Mouse (Mus musculus): Measurements from ENCODE around the gene Slc30a4. TPM values are rescaled to one million over a fixed set of nuclear protein-coding genes. Genes with fewer than 3 reads are reported as not detected.
A peak's percentile ranks its signal among the peaks of the same experiment; 100 is the strongest.

Slc30a4 gene
- polyA plus RNA-seq, 1 experiment: 8.1 TPM

- 86% methylated on average over 5 of the region's 5 CpGs for WGBS
- H3K36me3 ChIP-seq (ENCODE audit: control insufficient read depth, insufficient read depth, low read length): peaks cover 15% of the 10 kb centered on the region
- H3K4me1 ChIP-seq (ENCODE audit: control insufficient read depth, insufficient read depth, insufficient read length, low read length): peaks cover 3% of the 10 kb centered on the region; the same call in 1 of the 2 replicates
- no peak overlapping the region for H3K27ac ChIP-seq (ENCODE audit: insufficient read depth, low read depth, low read length)
- no peaks in the 10 kb centered on the region for H3K27me3 ChIP-seq (ENCODE audit: control insufficient read depth, insufficient read depth, low read length)
- TF ChIP-seq POLR2A (IDR thresholded peaks at IDR 0.05; ENCODE audit: low read depth, low read length): no peak
- TF ChIP-seq CTCF (IDR thresholded peaks at IDR 0.05; ENCODE audit: extremely low read depth, insufficient read length, insufficient replicate concordance, low read depth, low read length): no peak
- no peak overlapping the region for H3K4me3 ChIP-seq (ENCODE audit: low read depth, low read length)
Observed at GRCm38 (mm10) chr2:122681379-122682137, 20.9 kb downstream of the Slc30a4 start.

DNA sequence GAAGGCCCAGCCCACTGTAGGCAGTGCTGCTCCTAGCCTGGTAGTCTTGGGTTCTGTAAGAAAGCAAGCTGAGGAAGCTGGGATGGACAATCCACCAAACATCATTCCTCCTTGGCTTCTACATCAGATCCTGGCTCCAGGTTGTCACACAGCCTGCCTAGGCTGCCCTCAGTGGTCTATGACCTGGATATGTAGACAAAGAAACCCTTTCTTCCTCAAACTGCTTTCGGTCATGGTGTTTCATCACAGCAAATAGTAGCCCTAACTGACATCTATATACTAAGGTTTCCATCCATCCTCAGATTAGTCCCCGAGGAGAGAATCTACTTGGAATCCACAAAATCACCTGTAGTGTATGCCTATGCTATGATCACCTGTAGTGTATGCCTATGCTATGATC is 27.3 kb downstream of the Slc30a4 start:
- Histone ChIP-seq H3K27ac (ENCODE audit: insufficient read depth, low read depth, low read length) (no peak overlapping the region), H3K4me1 (ENCODE audit: control insufficient read depth, insufficient read depth, insufficient read length, low read length) (peaks cover 3% of the 10 kb centered on the region; the same call in 1 of the 2 replicates), H3K36me3 (ENCODE audit: control insufficient read depth, insufficient read depth, low read length) (no peaks in the 10 kb centered on the region), H3K4me3 (ENCODE audit: low read depth, low read length) (no peak overlapping the region), H3K27me3 (ENCODE audit: control insufficient read depth, insufficient read depth, low read length) (no peaks in the 10 kb centered on the region)
- TF ChIP-seq POLR2A (IDR thresholded peaks at IDR 0.05; ENCODE audit: low read depth, low read length): no peak
- TF ChIP-seq CTCF (IDR thresholded peaks at IDR 0.05; ENCODE audit: extremely low read depth, insufficient read length, insufficient replicate concordance, low read depth, low read length): no peak
- WGBS: 86% methylated on average over 2 of the region's 2 CpGs

DNA sequence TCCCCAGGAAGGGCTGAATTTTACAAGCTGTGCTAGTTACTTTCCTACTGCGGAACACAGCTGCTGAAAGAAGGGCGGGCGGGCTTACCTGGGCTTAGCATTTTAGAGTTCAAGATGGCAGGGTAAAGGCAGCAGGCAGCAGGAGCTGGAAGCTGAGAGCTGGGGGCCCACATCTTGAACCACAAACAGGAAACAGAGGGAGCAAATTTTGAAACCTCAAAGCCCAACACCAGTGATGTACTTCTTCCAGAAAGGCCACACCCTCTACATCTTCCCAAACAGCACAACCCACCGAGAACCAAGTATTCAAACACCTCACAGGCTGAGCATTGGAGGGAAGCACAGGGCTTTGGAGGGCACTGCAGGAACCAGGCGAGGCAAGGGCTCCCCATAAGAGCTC is 29.6 kb downstream of the Slc30a4 start:
- TF ChIP-seq POLR2A (IDR thresholded peaks at IDR 0.05; ENCODE audit: low read depth, low read length) (no peak), CTCF (IDR thresholded peaks at IDR 0.05; ENCODE audit: extremely low read depth, insufficient read length, insufficient replicate concordance, low read depth, low read length) (no peak)
- no peaks in the 10 kb centered on the region for H3K27me3 ChIP-seq (ENCODE audit: control insufficient read depth, insufficient read depth, low read length)
- no peaks in the 10 kb centered on the region for H3K36me3 ChIP-seq (ENCODE audit: control insufficient read depth, insufficient read depth, low read length)
- WGBS: 65% methylated on average over 5 of the region's 5 CpGs
- H3K27ac ChIP-seq (ENCODE audit: insufficient read depth, low read depth, low read length): no peak overlapping the region
- H3K4me3 ChIP-seq (ENCODE audit: low read depth, low read length): no peak overlapping the region
- H3K4me1 ChIP-seq (ENCODE audit: control insufficient read depth, insufficient read depth, insufficient read length, low read length): no peaks in the 10 kb centered on the region

- no peaks in the 10 kb centered on the region for H3K27me3 ChIP-seq (ENCODE audit: control insufficient read depth, insufficient read depth, low read length)
- no peaks in the 10 kb centered on the region for H3K36me3 ChIP-seq (ENCODE audit: control insufficient read depth, insufficient read depth, low read length)
- WGBS: 68% methylated on average over 5 of the region's 5 CpGs
- H3K4me3 ChIP-seq (ENCODE audit: low read depth, low read length): no peak overlapping the region
- no peaks in the 10 kb centered on the region for H3K4me1 ChIP-seq (ENCODE audit: control insufficient read depth, insufficient read depth, insufficient read length, low read length)
- H3K27ac ChIP-seq (ENCODE audit: insufficient read depth, low read depth, low read length): no peak overlapping the region
- TF ChIP-seq CTCF (IDR thresholded peaks at IDR 0.05; ENCODE audit: extremely low read depth, insufficient read length, insufficient replicate concordance, low read depth, low read length) (no peak), POLR2A (IDR thresholded peaks at IDR 0.05; ENCODE audit: low read depth, low read length) (no peak)
Observed at GRCm38 (mm10) chr2:122671714-122672113, 30.7 kb downstream of the Slc30a4 start.

- H3K4me1 ChIP-seq (ENCODE audit: control insufficient read depth, insufficient read depth, insufficient read length, low read length): peaks cover 11% of the 10 kb centered on the region
- no peaks in the 10 kb centered on the region for H3K27me3 ChIP-seq (ENCODE audit: control insufficient read depth, insufficient read depth, low read length)
- WGBS: 15% methylated on average over 5 of the region's 5 CpGs
- no peak for TF ChIP-seq CTCF (IDR thresholded peaks at IDR 0.05; ENCODE audit: extremely low read depth, insufficient read length, insufficient replicate concordance, low read depth, low read length)
- TF ChIP-seq POLR2A (IDR thresholded peaks at IDR 0.05; ENCODE audit: low read depth, low read length): no peak
- H3K4me3 ChIP-seq (ENCODE audit: low read depth, low read length): no peak overlapping the region
- H3K27ac ChIP-seq (ENCODE audit: insufficient read depth, low read depth, low read length): no peak overlapping the region
- no peaks in the 10 kb centered on the region for H3K36me3 ChIP-seq (ENCODE audit: control insufficient read depth, insufficient read depth, low read length)
Observed at GRCm38 (mm10) chr2:122667856-122668255, 34.6 kb downstream of the Slc30a4 start.

DNA sequence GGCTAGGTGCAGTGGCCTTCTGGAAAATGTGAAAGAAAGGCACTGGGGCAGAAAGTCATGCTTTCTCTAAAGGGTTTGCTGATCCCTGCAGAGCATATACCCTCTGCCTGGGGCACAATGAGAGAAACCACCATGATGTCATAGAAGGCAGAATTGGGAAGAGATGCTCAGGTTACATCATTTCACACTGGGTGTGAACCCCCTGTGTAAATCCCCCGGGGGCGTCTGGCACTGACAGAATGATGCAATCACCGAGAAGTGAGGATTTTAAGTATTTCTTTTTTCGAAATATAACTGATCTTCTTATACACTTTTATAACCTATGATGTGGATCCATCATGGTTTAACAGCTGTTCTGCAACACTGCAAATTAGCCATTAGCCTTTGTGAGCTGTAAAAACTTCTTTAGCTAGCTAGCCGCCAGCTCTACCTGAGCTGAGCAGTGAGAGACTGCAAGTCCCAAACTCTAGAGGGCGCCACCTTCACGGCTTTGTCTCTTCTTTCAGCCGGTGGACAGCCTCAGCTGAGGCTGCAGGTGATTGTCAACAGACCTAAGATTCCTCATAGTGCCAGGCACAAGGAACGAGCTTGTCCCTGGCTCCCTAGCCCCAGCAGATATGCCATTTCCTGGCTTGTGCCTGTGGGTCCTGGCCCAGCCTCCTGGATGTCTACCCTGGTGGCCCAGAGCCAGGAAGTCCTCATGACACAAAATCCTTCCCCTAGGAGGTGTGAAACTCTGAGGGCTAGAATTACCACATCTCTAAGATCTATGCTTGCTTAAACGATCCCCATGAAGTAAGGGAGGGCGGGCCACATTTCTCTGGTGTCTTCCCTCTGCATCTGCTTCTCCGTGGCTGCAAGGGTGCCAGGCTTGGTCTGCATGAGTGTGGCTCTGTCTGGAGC is 36.2 kb downstream of the Slc30a4 start:
- Histone ChIP-seq H3K4me1 (ENCODE audit: control insufficient read depth, insufficient read depth, insufficient read length, low read length) (peaks cover 13% of the 10 kb centered on the region), H3K27me3 (ENCODE audit: control insufficient read depth, insufficient read depth, low read length) (no peaks in the 10 kb centered on the region), H3K36me3 (ENCODE audit: control insufficient read depth, insufficient read depth, low read length) (no peaks in the 10 kb centered on the region), H3K27ac (ENCODE audit: insufficient read depth, low read depth, low read length) (no peak overlapping the region; the same call in 1 of the 2 replicates), H3K4me3 (ENCODE audit: low read depth, low read length) (no peak overlapping the region)
- peak; percentile 88 for TF ChIP-seq CTCF (IDR thresholded peaks at IDR 0.05; ENCODE audit: extremely low read depth, insufficient read length, insufficient replicate concordance, low read depth, low read length)
- TF ChIP-seq POLR2A (IDR thresholded peaks at IDR 0.05; ENCODE audit: low read depth, low read length): no peak
- WGBS: 34% methylated on average over 12 of the region's 12 CpGs

All from small intestine, adult 2 months (tissue).